Mouse (Mus musculus) stomach, embryonic 14.5 days (tissue): ENCODE results near the gene Ablim1. TPM values are rescaled to one million over a fixed set of nuclear protein-coding genes. Genes with fewer than 3 reads are reported as not detected.

Experiments
- ATAC-seq: fragments of 200-750 bp; cut with Nextera tagmentation; 2 replicates; pipeline ENCODE4 v1.8.0; 2017; ENCODE audit warnings: low read depth, moderate TSS enrichment; ENCODE audit not compliant: insufficient number of reproducible peaks, insufficient read depth, low FRiP score
- H3K27ac ChIP-seq: fragments of 300-500 bp; sonication (generic); 2 replicates; pipeline ENCODE4 v1.5.1; 2014; ENCODE audit warnings: mild to moderate bottlenecking, low read length, moderate library complexity, mixed read lengths
- H3K27me3 ChIP-seq: fragments of 300-500 bp; sonication (generic); 2 replicates; pipeline ENCODE4 v1.6.1; 2014; ENCODE audit warnings: low read length, control low read depth, mixed read lengths; ENCODE audit not compliant: control insufficient read depth, insufficient read depth
- H3K36me3 ChIP-seq: fragments of 300-500 bp; sonication (generic); 2 replicates; pipeline ENCODE4 v1.6.1; 2014; ENCODE audit warnings: mild to moderate bottlenecking, control low read depth, low read length, moderate library complexity, mixed read lengths; ENCODE audit not compliant: control insufficient read depth, insufficient read depth
- H3K4me1 ChIP-seq: fragments of 300-500 bp; sonication (generic); 2 replicates; pipeline ENCODE4 v1.6.1; 2014; ENCODE audit warnings: low read length, control low read depth, mixed read lengths; ENCODE audit not compliant: control insufficient read depth, insufficient read depth
- H3K4me2 ChIP-seq: fragments of 300-500 bp; sonication (generic); replicated peaks from 2 replicates; pipeline ENCODE4 v1.6.1; 2014; ENCODE audit warnings: low read depth, low read length, control low read depth
- H3K4me3 ChIP-seq: fragments of 300-500 bp; sonication (generic); 2 replicates; pipeline ENCODE4 v1.5.1; 2014; ENCODE audit warnings: low read depth, low read length, control low read depth
- H3K9ac ChIP-seq: fragments of 300-500 bp; sonication (generic); replicated peaks from 2 replicates; pipeline ENCODE4 v1.6.1; 2014; ENCODE audit warnings: low read depth, mild to moderate bottlenecking, control low read depth, low read length, moderate library complexity, mixed read lengths
- H3K9me3 ChIP-seq: fragments of 300-500 bp; sonication (generic); 2 replicates; pipeline ENCODE4 v1.6.1; 2016; ENCODE audit warnings: low read depth, low read length, control low read depth; ENCODE audit not compliant: control insufficient read depth
- WGBS: fragments of 180-500 bp; shearing (Covaris S2); extraction: QIAGEN DNeasy Blood & Tissue Kit; methylation state at CpG from one replicate; pipeline ENCODE4 v1.1.7; 2014; 5-methylcytosine and 5-hydroxymethylcytosine counted together
- polyA plus RNA-seq: library from polyadenylated mRNA; unstranded; fragments of >200 nt; fragmentation: Nextera tagmentation; extraction: Ambion mirVana; gene quantifications from 2 replicates; pipeline ENCODE4 v1.2.1, GENCODE M21; 2014

Ablim1 gene
- polyA plus RNA-seq, 1 experiment from 2014 or later, result 36.9 TPM

DNA sequence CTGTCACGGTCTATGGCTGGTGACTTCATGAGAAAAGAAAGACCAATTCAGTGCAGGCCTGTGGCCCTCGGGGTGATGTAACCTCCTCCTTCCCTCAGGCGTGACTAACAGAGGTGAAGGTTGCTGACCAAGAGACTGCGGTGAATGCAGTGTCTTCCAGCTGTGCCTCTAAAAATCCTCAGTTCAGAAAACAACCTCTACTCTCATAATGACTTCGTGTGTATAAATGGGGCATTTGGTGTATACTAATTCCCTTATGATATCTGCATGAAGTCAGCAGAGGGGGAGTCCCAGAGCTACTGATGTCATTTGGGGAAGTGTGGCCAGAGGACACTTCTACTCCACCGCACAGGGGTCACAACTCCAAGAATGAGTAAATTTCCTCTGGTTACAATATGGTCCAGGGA lies 301.4 kb downstream of the Ablim1 start:
- ATAC-seq, result no peak
- no peak overlapping the region for H3K4me2 ChIP-seq
- H3K4me1 ChIP-seq, result peaks cover 4% of the 10 kb centered on the region; the same call in 1 of the 2 replicates
- no peaks in the 10 kb centered on the region for H3K27me3 ChIP-seq
- no peak overlapping the region for H3K9ac ChIP-seq
- no peaks in the 10 kb centered on the region for H3K9me3 ChIP-seq
- 69% methylated on average over 6 of the region's 6 CpGs for WGBS
- no peak overlapping the region for H3K4me3 ChIP-seq
- no peaks in the 10 kb centered on the region for H3K36me3 ChIP-seq
- no peak overlapping the region for H3K27ac ChIP-seq

DNA sequence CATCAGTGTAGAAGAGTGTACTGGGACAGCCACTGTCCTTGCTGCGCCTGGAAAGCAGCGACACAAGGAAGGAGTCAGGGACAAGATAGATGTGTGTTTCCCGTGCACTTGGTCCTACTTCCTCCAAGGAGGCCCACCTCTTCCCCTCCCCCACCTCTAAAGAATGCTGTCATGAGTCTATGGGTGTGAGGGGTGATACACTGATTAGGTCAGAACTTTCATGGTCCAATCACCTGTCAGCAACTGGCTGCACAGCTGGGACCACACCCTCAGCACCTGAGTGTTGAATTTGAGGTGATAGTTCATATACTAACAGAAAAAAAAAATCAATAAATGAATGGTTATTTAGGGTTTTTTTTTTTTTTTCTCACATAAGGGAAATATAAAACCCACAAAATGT lies 302.7 kb downstream of the Ablim1 start:
- Histone ChIP-seq H3K4me1 (peaks cover 8% of the 10 kb centered on the region; the same call in 1 of the 2 replicates), H3K4me2 (no peak overlapping the region), H3K4me3 (no peak overlapping the region), H3K36me3 (no peaks in the 10 kb centered on the region), H3K9me3 (no peaks in the 10 kb centered on the region), H3K27ac (no peak overlapping the region), H3K27me3 (no peaks in the 10 kb centered on the region), H3K9ac (no peak overlapping the region)
- WGBS, result 54% methylated on average over 3 of the region's 3 CpGs
- ATAC-seq, result no peak

DNA sequence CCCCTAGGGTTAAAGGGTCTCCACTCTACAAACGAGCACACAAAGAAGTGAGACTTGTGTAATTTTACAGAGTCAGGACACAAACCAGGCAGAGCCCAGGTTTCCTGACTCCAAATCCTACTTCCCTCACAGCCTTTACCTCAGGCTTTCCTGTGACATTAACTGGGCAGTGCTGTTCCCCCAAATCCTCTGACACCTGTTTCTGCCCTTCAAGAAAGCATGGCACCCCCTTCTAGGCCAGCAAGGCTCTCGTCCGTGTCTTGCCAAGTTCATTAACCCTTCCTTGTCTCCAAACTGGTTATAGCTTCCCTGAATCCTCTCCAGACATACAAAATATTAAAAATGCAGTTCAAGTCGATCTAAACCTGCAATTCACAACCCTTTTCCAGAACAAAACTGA lies 304.7 kb downstream of the Ablim1 start:
- no peaks in the 10 kb centered on the region for H3K27me3 ChIP-seq
- H3K4me3 ChIP-seq, result no peak overlapping the region
- H3K4me2 ChIP-seq, result no peak overlapping the region
- H3K4me1 ChIP-seq, result peaks cover 5% of the 10 kb centered on the region; the same call in 1 of the 2 replicates
- no peak overlapping the region for H3K9ac ChIP-seq
- no peak overlapping the region for H3K27ac ChIP-seq
- H3K9me3 ChIP-seq, result no peaks in the 10 kb centered on the region
- ATAC-seq, result no peak
- 49% methylated on average over 4 of the region's 4 CpGs for WGBS
- no peaks in the 10 kb centered on the region for H3K36me3 ChIP-seq

DNA sequence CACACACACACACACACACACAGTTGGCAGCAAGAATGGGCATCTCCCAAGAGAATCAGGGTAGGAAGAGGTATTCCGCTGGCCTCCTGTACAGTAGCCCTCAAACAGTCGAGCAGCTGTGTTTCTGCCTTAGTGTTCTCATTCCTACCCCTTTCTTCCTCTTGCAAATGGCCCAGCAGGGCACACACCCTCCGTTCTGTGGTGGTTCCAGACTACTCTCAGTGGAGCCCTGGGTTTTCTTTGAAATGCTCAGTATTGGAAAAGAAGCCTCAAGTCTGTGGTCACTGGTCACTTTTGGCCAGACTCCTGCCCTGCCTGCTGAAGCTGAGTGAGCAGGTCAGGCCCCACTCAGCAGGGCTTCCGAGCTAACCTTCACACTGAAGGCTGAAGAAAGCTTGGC lies 305.1 kb downstream of the Ablim1 start:
- 60% methylated on average over 4 of the region's 4 CpGs for WGBS
- no peak for ATAC-seq
- no peak overlapping the region for H3K27ac ChIP-seq

DNA sequence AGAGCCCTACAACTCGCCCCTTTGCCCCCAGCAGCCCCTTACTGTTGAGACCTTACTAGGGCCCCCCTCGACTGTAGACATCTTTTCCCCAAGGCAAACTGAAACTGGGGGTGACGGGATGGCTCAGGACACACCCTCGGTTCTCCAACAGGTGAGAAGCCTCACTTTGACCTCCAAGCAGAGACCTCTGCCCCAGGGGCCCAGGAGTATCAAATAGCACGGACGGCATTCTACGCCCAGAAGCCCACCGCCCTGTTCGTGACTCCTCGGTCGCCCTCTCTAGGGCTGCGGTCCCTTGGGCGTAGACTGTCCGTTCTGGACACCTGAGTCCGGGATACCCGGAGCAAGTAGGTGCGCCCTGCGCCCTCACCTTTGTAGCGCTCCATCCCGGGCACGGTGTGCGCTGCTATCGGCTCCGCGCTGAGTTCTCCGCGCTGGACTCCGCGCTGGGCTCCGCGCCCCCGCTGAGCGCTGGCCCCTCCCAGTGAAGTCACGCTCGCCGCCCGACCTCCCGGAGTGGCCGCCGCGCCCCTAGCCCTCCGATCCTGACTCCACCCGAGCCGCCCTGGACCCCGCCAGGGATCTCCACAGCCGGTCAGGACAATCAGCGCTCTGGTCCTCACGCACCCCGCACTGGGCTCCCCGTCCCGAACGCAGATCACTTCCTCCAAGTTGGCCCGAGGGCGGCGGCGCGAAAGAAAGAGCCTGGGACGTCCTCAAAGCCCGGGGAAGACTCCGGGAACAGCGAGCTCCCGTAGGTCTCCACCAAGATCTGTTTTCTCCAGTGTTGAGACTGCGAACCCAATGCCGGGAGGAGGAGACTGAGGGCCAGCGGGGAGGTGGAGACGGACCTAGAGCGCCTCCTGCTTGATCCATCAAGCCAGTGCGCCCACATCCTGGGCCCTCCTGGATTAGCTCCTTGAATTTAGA lies 306.7 kb downstream of the Ablim1 start, which contains the start of gene Afap1l2:
Gene Afap1l2 (minus strand): TSS at position 448 of the 930 bp plus-strand sequence.
- H3K4me2 ChIP-seq, result peak within 1 kb of the TSS; percentile 92
- H3K4me3 ChIP-seq, result peak within 1 kb of the TSS; percentile 64
- no peaks in the 10 kb centered on the region for H3K9me3 ChIP-seq
- peak; percentile 54; the same call in 1 of the 2 replicates for ATAC-seq
- no peaks in the 10 kb centered on the region for H3K36me3 ChIP-seq
- peak within 1 kb of the TSS; percentile 53 for H3K9ac ChIP-seq
- 2% methylated on average over 68 of the region's 68 CpGs for WGBS
- H3K4me1 ChIP-seq, result peaks cover 21% of the 10 kb centered on the region
- H3K27ac ChIP-seq, result peak within 1 kb of the TSS; percentile 33; the same call in 1 of the 2 replicates
- no peaks in the 10 kb centered on the region for H3K27me3 ChIP-seq

More for the DNA sequence above, 305.1 kb downstream of the Ablim1 start:
- H3K36me3 ChIP-seq, result no peaks in the 10 kb centered on the region
- H3K4me3 ChIP-seq, result no peak overlapping the region
- H3K4me2 ChIP-seq, result no peak overlapping the region
- no peak overlapping the region for H3K9ac ChIP-seq
- H3K27me3 ChIP-seq, result no peaks in the 10 kb centered on the region
- H3K9me3 ChIP-seq, result no peaks in the 10 kb centered on the region
- peaks cover 6% of the 10 kb centered on the region; the same call in 1 of the 2 replicates for H3K4me1 ChIP-seq

DNA sequence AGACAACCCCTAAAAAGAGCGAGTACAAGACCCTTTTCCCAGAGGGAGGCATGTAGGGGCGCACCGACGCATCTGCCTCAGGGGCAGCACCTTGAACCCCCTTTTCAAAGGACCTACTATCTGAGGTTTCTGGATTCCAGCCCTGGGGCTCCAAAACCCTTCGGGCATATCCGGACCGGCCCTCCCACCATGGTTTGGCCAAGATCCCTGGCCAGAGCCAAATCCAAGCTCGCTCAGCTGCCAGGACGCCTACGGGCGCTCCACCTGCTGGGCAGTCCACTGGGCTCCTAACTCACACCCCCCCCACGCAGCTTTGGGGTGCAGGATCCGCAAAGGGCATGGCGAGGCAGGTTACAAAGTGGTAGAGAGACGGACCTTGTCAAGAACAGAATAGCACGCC lies 307.4 kb downstream of the Ablim1 start:
- Histone ChIP-seq H3K27ac (peak overlapping the region; percentile 33; the same call in 1 of the 2 replicates), H3K27me3 (no peaks in the 10 kb centered on the region), H3K9me3 (no peaks in the 10 kb centered on the region), H3K9ac (0 out of 2 replicates have a peak overlapping the region, but pooled peaks have one; percentile 15), H3K4me1 (peaks cover 26% of the 10 kb centered on the region), H3K4me2 (peak overlapping the region; percentile 92), H3K36me3 (no peaks in the 10 kb centered on the region), H3K4me3 (peak overlapping the region; percentile 64)
- 71% methylated on average over 16 of the region's 16 CpGs for WGBS
- ATAC-seq, result no peak

DNA sequence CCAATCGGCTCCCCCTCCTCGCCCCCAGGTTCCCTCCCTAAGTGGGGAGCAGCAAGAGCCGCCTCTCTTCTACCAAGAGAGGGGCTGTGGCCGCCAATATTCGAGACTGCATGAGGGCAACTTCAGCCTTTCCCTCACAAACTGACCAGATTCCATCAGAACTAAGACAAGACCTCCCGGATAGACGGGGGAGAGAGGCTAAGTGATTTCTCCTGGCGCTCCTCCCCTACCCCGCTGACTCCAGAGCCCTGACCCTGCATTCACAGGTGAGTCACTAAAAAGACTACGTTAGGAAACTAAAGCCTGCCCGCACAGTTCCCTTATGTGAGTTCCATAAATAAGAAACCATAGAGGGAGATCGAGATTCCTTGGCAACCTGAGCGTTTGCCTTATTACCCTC lies 307.9 kb downstream of the Ablim1 start:
- no peaks in the 10 kb centered on the region for H3K36me3 ChIP-seq

DNA sequence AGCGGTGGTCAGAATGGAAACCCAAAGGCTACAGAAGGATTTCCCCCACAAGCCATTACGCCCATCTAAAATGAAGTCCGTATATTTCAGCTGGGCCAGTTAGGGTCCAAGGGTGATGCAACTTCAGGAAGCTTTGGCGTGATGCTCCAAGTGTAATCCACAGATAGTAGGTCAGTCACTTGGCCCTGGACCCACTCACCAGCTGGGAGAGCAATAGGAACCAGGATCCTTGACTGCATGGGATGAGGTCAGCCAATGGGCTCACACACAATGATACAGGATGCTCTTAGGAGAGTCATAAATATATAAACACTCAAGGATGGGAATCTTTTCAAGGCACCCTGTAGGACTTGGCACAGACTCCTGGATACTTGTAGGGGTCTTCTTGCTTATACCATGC lies 309.7 kb downstream of the Ablim1 start:
- Histone ChIP-seq H3K27ac (no peak overlapping the region), H3K27me3 (no peaks in the 10 kb centered on the region), H3K36me3 (no peaks in the 10 kb centered on the region), H3K9me3 (no peaks in the 10 kb centered on the region), H3K9ac (no peak overlapping the region), H3K4me3 (no peak overlapping the region), H3K4me1 (peaks cover 39% of the 10 kb centered on the region), H3K4me2 (no peak overlapping the region)
- no peak for ATAC-seq
- 92% methylated on average over 4 of the region's 4 CpGs for WGBS

More for the DNA sequence above, 307.9 kb downstream of the Ablim1 start:
- Histone ChIP-seq H3K9me3 (no peaks in the 10 kb centered on the region), H3K9ac (0 out of 2 replicates have a peak overlapping the region, but pooled peaks have one; percentile 15), H3K27me3 (no peaks in the 10 kb centered on the region), H3K4me3 (peak overlapping the region; percentile 64), H3K4me2 (peak overlapping the region; percentile 92), H3K4me1 (peaks cover 30% of the 10 kb centered on the region), H3K27ac (peak overlapping the region; percentile 33; the same call in 1 of the 2 replicates)
- no peak for ATAC-seq
- WGBS, result 59% methylated on average over 13 of the region's 13 CpGs
